Mouse (Mus musculus) regulatory T cell (primary cell): ENCODE measurements at regions not wholly inside any gene's neighbourhood (a gene's known extent, or its start where the extent isn't known, plus 50 kb on each side); places are given as distances from the start of the nearest gene placed in this dataset.
"Not testable (repeated sequence)": the region's sequence is repeated elsewhere in the genome, so short reads cannot be mapped to it uniquely, and the experiment has no call there.

Experiments used
- in situ Hi-C: fragments of 300-600 bp; cut with MboI, MseI; formaldehyde crosslinking; loops from one replicate; pipeline ENCODE4 v1.15.1; 2025; ENCODE audit warnings: high pct_unique_total_duplicates

- in situ Hi-C loops, result no loop called here
These were observed 594.1 kb upstream of the Klhl29 start for GRCm38 (mm10) chr12:5969556-5969955.

GRCm38 (mm10) chr12:5956141-5956540 is 580.7 kb upstream of the Klhl29 start:
- in situ Hi-C loops, result no loop called here

GRCm38 (mm10) chr12:5955564-5955963 is 580.1 kb upstream of the Klhl29 start:
- in situ Hi-C loops, result no loop called here

GRCm38 (mm10) chr12:5943346-5943925 is 568.0 kb upstream of the Klhl29 start:
- in situ Hi-C loops, result no loop called here

GRCm38 (mm10) chr12:5921262-5921661 is 545.8 kb upstream of the Klhl29 start:
- in situ Hi-C loops, result no loop called here

- in situ Hi-C loops, result no loop called here
These were observed 542.5 kb upstream of the Klhl29 start for GRCm38 (mm10) chr12:5918030-5918429.

- in situ Hi-C loops, result no loop called here
These were observed 530.8 kb upstream of the Klhl29 start for GRCm38 (mm10) chr12:5906251-5906650.

- in situ Hi-C loops, result not testable (repeated sequence)
These were observed 516.3 kb upstream of the Klhl29 start for GRCm38 (mm10) chr12:5891786-5892185.

GRCm38 (mm10) chr12:5866701-5867100 is 491.2 kb upstream of the Klhl29 start:
- in situ Hi-C loops, result no loop called here

GRCm38 (mm10) chr12:5859795-5860194 is 484.3 kb upstream of the Klhl29 start:
- in situ Hi-C loops, result no loop called here

GRCm38 (mm10) chr12:5856421-5856820 is 480.9 kb upstream of the Klhl29 start:
- in situ Hi-C loops, result no loop called here

- in situ Hi-C loops, result no loop called here
These were observed 434.9 kb upstream of the Klhl29 start for GRCm38 (mm10) chr12:5810427-5810826.

- in situ Hi-C loops, result no loop called here
These were observed 434.5 kb upstream of the Klhl29 start for GRCm38 (mm10) chr12:5810009-5810408.

GRCm38 (mm10) chr12:5807996-5808886 is 432.8 kb upstream of the Klhl29 start:
- in situ Hi-C loops, result no loop called here

GRCm38 (mm10) chr12:5805731-5806130 is 430.2 kb upstream of the Klhl29 start:
- in situ Hi-C loops, result no loop called here

GRCm38 (mm10) chr12:5793051-5793450 is 417.6 kb upstream of the Klhl29 start:
- in situ Hi-C loops, result no loop called here

GRCm38 (mm10) chr12:5787074-5787813 is 411.8 kb upstream of the Klhl29 start:
- in situ Hi-C loops, result no loop called here

- in situ Hi-C loops, result no loop called here
These were observed 405.8 kb upstream of the Klhl29 start for GRCm38 (mm10) chr12:5781276-5781675.

- in situ Hi-C loops, result no loop called here
These were observed 402.1 kb upstream of the Klhl29 start for GRCm38 (mm10) chr12:5777556-5777955.

GRCm38 (mm10) chr12:5771399-5771978 is 396.0 kb upstream of the Klhl29 start:
- in situ Hi-C loops, result no loop called here

GRCm38 (mm10) chr12:5770531-5770930 is 395.0 kb upstream of the Klhl29 start:
- in situ Hi-C loops, result no loop called here
